Mouse (Mus musculus) ES-E14 (cell line): ENCODE measurements around the gene Rapgef2. TPM values are rescaled to one million over a fixed set of nuclear protein-coding genes. Genes with fewer than 3 reads are reported as not detected.

ENCODE experiments used
- DNase-seq: peaks from one replicate; pipeline ENCODE4 v3.0.0-alpha.2; 2013; ENCODE audit warnings: low read depth, low spot score
- H3K27ac ChIP-seq: 2 replicates; pipeline ENCODE4 v1.5.1; 2012; ENCODE audit warnings: low read depth, mild to moderate bottlenecking, low read length, moderate library complexity, mixed read lengths; ENCODE audit not compliant: poor library complexity, insufficient read depth, severe bottlenecking
- H3K36me3 ChIP-seq: 2 replicates; pipeline ENCODE4 v1.6.1; 2012; ENCODE audit warnings: mild to moderate bottlenecking, low read length, moderate library complexity, mixed read lengths; ENCODE audit not compliant: control insufficient read depth, poor library complexity, insufficient read depth, severe bottlenecking
- H3K4me1 ChIP-seq, 2 experiments: fragments of 150-350 bp in 1 of 2; sonication (generic) in 1 of 2; 2 replicates each; pipeline ENCODE4 v1.6.1; 2012; ENCODE audit warnings: low read length in 2 of 2, mild to moderate bottlenecking in 1 of 2, mixed read lengths in 1 of 2; ENCODE audit not compliant: control insufficient read depth in 2 of 2, insufficient read depth in 2 of 2, poor library complexity in 1 of 2
- H3K4me3 ChIP-seq, 2 experiments: fragments of 150-350 bp in 1 of 2; sonication (generic) in 1 of 2; 2 replicates each; pipeline ENCODE4 v1.5.1; 2012; ENCODE audit warnings: low read length in 2 of 2, low read depth in 1 of 2, mild to moderate bottlenecking in 1 of 2, mixed read lengths in 1 of 2; ENCODE audit not compliant: insufficient read depth in 1 of 2, poor library complexity in 1 of 2, severe bottlenecking in 1 of 2
- H3K9ac ChIP-seq: 2 replicates; pipeline ENCODE4 v1.6.1; 2012; ENCODE audit warnings: low read depth, mild to moderate bottlenecking, low read length, mixed read lengths; ENCODE audit not compliant: poor library complexity, insufficient read depth, severe bottlenecking
- H3K9me3 ChIP-seq: fragments of 150-350 bp; sonication (generic); 2 replicates; pipeline ENCODE4 v1.6.1; 2012; ENCODE audit warnings: low read depth, mild to moderate bottlenecking, low read length; ENCODE audit not compliant: control insufficient read depth, insufficient read depth
- CHD2 ChIP-seq: IDR thresholded peaks from 2 replicates; pipeline ENCODE4 v1.6.1; 2014; ENCODE audit warnings: mild to moderate bottlenecking, low read depth, low read length, inconsistent platforms
- HCFC1 ChIP-seq: IDR thresholded peaks from 2 replicates; pipeline ENCODE4 v1.6.1; 2012; ENCODE audit warnings: low read length, inconsistent platforms, borderline replicate concordance; ENCODE audit not compliant: insufficient read depth
- MAFK ChIP-seq: IDR thresholded peaks from 2 replicates; pipeline ENCODE4 v1.6.1; 2014; ENCODE audit warnings: mild to moderate bottlenecking, low read depth, low read length, inconsistent platforms; ENCODE audit not compliant: insufficient read depth
- ZC3H11A ChIP-seq: IDR thresholded peaks from 2 replicates; pipeline ENCODE4 v1.6.1; 2012; ENCODE audit warnings: low read depth, mild to moderate bottlenecking, inconsistent platforms, low read length, borderline replicate concordance
- ZNF384 ChIP-seq: IDR thresholded peaks from 2 replicates; pipeline ENCODE4 v1.6.1; 2012; ENCODE audit warnings: low read depth, low read length, inconsistent platforms
- in situ Hi-C, 2 experiments: fragments of 600-800 bp; cut with MboI; formaldehyde crosslinking; loops; one replicate each; pipeline ENCODE4 v1.15.1; 2025; ENCODE audit warnings: low sequenced_read_pairs in 2 of 2, inconsistent platforms in 1 of 2; ENCODE audit not compliant: unreplicated experiment in 2 of 2
- total RNA-seq: library from RNA; depleted of rRNA; stranded (reverse); fragments of 300-350 nt; gene quantifications from 2 replicates; pipeline ENCODE4 v1.2.3, GENCODE M21; 2012; rRNA removed

Gene Rapgef2
- total RNA-seq: 9.7 and 12.0 TPM in 2 replicates

DNA sequence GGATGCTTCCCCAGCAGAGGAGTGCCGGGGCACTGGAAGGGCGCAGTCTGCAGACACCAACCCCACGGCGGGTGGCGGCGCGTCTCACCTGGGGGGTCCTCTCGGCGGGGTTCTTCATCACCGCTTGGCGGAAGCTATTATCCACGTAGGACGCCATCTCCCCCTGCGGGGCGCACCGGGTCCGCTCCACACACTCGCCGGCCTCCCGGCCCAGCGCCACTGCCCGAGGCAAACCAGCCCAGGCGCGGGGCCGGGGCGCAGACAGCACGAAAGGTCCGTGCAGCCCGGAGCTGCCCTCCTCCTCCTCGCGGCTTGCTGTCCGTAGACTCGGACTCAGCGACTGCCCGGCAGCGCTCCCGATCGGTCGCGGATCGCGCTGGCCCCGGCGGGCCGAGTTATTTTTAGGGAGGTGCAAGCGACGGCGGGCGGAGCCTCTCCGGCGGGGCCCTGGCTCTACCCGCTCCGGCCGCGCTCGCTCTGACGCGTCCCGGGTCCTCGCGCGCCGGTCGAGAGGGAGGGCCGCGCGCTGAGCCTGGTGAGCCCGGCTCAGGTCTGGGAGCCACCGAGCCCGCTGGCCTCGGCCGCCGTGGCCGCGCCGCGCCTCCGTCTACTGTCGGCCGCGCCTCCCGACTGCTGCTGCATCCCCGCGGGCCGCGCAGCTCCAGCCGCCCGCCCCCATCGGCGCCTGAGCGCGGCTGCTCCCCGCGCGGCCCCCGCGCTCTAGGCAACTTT is at the start of gene Rapgef2:
Gene Rapgef2 (minus strand): TSS at position 142 of the 732 bp plus-strand sequence.
- in situ Hi-C loops: no loop called here
- peak; percentile 16 for DNase-seq
- Histone ChIP-seq H3K4me3 (peak within 1 kb of the TSS; percentile 95 to 98), H3K4me1 (0 out of 4 replicates have a peak, but pooled peaks cover 0 to 3% of the 10 kb centered on the region in 2 experiments), H3K27ac (no peak within 1 kb of the TSS), H3K9ac (peak within 1 kb of the TSS; percentile 88), H3K36me3 (no peaks in the 10 kb centered on the region), H3K9me3 (no peaks in the 10 kb centered on the region)
- TF ChIP-seq HCFC1 (peak; percentile 64; the same call in 1 of the 2 replicates), CHD2 (no peak)

DNA sequence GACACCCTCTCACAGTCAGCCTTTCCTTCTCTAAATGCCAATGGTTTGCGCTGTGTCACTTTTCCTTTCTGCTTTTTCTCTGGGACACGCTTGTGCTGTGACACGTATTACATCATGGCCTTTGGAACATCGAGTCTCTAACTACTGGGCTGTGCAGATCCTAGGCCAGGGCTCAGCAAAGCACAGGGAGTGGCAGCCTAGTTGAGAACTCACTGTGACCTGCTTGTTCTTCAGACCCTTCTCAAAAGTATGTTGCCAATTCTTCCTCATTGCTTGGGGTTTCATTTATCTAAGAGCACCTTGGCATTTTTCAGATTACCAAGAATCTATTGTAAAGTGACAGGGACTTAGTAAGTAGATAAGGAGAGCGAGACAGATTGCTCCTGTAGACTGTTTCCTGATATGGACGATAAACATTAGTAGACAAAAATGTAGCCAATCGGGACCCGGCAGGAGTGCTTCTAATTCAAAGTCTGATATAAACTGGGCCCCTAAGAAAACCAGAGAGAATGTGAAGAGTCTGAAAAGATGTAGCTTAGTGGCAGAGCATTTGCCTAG is 47.4 kb upstream of the Rapgef2 start:
- H3K9ac ChIP-seq: no peak overlapping the region
- no peaks in the 10 kb centered on the region for H3K9me3 ChIP-seq
- no peak for DNase-seq
- no peak overlapping the region for H3K27ac ChIP-seq
- no peaks in the 10 kb centered on the region for H3K36me3 ChIP-seq
- in situ Hi-C loops: no loop called here
- H3K4me1 ChIP-seq: peaks cover 0 to 4% of the 10 kb centered on the region in 2 experiments; a peak in 1 of 4 replicates
- H3K4me3 ChIP-seq: no peak overlapping the region
- TF ChIP-seq HCFC1 (no peak), CHD2 (no peak), MAFK (no peak), ZC3H11A (no peak), ZNF384 (no peak)

DNA sequence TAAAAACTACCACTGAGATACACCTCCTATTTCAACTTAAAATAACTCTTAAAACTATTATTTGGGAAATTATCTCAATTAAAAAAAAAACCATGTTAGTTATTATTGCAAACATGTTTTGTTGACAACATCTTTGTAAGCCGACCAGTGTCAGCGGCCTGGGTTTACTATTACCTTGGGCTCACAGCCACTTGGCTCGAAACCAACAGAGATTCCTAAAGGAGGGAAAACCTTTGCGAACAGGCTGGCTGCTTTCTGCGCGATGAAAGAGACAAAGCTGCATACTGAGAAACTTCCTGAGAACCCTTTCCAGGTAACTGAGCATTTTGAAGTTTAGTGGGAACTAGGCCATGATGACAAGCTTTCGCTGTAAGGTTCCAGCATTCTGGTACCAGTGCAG is 46.7 kb upstream of the Rapgef2 start:
- H3K36me3 ChIP-seq: no peaks in the 10 kb centered on the region
- TF ChIP-seq HCFC1 (no peak), CHD2 (no peak), ZNF384 (no peak), MAFK (no peak), ZC3H11A (no peak)
- no peaks in the 10 kb centered on the region for H3K9me3 ChIP-seq
- H3K4me3 ChIP-seq: no peak overlapping the region
- DNase-seq: no peak
- H3K4me1 ChIP-seq: peaks cover 0 to 5% of the 10 kb centered on the region in 2 experiments; a peak in 1 of 4 replicates
- in situ Hi-C loops: no loop called here
- H3K9ac ChIP-seq: no peak overlapping the region
- H3K27ac ChIP-seq: no peak overlapping the region

DNA sequence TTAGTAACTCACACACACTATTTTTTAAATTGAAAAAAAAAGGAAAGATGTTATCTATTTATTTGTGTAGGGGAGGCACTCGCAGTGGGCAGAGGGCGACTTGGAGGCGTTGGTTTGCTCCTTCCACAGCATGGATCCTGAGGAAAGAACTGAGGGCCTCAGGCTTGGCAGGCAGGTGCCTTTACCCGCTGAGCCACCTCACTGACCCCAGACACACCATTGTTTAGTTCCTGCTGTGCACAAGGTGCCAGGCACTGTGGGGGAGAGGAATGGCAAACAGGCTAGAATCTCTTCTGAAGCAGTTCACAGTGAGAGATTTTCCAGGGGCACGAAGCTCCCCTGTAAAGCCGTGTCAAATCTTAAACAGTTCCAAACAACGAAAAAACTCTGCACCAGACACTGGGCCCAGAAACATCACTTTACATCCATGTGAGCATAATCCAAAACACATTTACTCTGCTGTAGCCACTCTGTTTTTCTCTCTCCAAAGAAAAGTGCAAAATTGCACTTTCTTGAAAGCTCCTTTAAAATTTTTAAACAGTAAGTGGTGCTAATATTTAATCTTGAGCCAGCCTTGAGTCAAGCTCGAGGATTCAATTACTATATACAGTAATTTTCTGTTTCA is 43.5 kb upstream of the Rapgef2 start:
- Histone ChIP-seq H3K9ac (no peak overlapping the region), H3K9me3 (no peaks in the 10 kb centered on the region), H3K27ac (no peak overlapping the region), H3K36me3 (no peaks in the 10 kb centered on the region), H3K4me1 (peaks cover 0 to 12% of the 10 kb centered on the region in 2 experiments; a peak in 2 of 4 replicates), H3K4me3 (no peak overlapping the region)
- DNase-seq: no peak
- in situ Hi-C loops: no loop called here
- TF ChIP-seq CHD2 (no peak), ZNF384 (no peak), MAFK (no peak), ZC3H11A (no peak), HCFC1 (no peak)
